Mouse (Mus musculus) thymus, adult 2 months (tissue): ENCODE data around the gene Man1c1. TPM values are rescaled to one million over a fixed set of nuclear protein-coding genes. Genes with fewer than 3 reads are reported as not detected.

Experiments
- DNase-seq: peaks from one replicate; pipeline ENCODE4 v3.0.0; 2021
- H3K27ac ChIP-seq: fragments of 200-500 bp; 2 replicates; pipeline ENCODE4 v1.5.1; 2012; ENCODE audit warnings: low read length, control low read depth; ENCODE audit not compliant: control insufficient read depth, insufficient read depth
- H3K27me3 ChIP-seq: fragments of 200-500 bp; 2 replicates; pipeline ENCODE4 v1.6.1; 2012; ENCODE audit warnings: mild to moderate bottlenecking, low read length, moderate library complexity, mixed read lengths; ENCODE audit not compliant: control insufficient read depth, insufficient read depth
- H3K36me3 ChIP-seq: fragments of 200-500 bp; 2 replicates; pipeline ENCODE4 v1.6.1; 2012; ENCODE audit warnings: mild to moderate bottlenecking, low read length, moderate library complexity; ENCODE audit not compliant: control insufficient read depth, insufficient read depth
- H3K4me1 ChIP-seq: fragments of 200-500 bp; replicated peaks from 2 replicates; pipeline ENCODE4 v1.6.1; 2012; ENCODE audit warnings: low read length; ENCODE audit not compliant: control insufficient read depth, insufficient read depth
- H3K4me3 ChIP-seq: fragments of 200-500 bp; 2 replicates; pipeline ENCODE4 v1.5.1; 2012; ENCODE audit warnings: mild to moderate bottlenecking, low read length, control low read depth, moderate library complexity; ENCODE audit not compliant: control insufficient read depth, insufficient read depth
- CTCF ChIP-seq: fragments of 200-500 bp; IDR thresholded peaks from 2 replicates; pipeline ENCODE4 v1.5.1; 2012; ENCODE audit warnings: mild to moderate bottlenecking, control low read depth, low read length, moderate library complexity, borderline replicate concordance; ENCODE audit not compliant: control insufficient read depth, poor library complexity, insufficient read depth; ENCODE audit errors: extremely low read depth
- POLR2A ChIP-seq: fragments of 200-500 bp; IDR thresholded peaks from 2 replicates; pipeline ENCODE4 v1.6.1; 2012; ENCODE audit warnings: mild to moderate bottlenecking, low read length, control low read depth, moderate library complexity; ENCODE audit not compliant: control insufficient read depth, poor library complexity, insufficient read depth; ENCODE audit errors: extremely low read depth
- WGBS: fragments of 180-500 bp; shearing (Covaris S2); methylation state at CpG from one replicate; pipeline ENCODE4 v1.1.7; 2018; 5-methylcytosine and 5-hydroxymethylcytosine counted together
- polyA plus RNA-seq: library from polyadenylated mRNA; depleted of rRNA; stranded (reverse); fragments of >200 nt; gene quantifications from 2 replicates; pipeline ENCODE4 v1.2.3, GENCODE M21; 2012

Gene Man1c1
- polyA plus RNA-seq, 1 experiment, result 5.5 TPM

DNA sequence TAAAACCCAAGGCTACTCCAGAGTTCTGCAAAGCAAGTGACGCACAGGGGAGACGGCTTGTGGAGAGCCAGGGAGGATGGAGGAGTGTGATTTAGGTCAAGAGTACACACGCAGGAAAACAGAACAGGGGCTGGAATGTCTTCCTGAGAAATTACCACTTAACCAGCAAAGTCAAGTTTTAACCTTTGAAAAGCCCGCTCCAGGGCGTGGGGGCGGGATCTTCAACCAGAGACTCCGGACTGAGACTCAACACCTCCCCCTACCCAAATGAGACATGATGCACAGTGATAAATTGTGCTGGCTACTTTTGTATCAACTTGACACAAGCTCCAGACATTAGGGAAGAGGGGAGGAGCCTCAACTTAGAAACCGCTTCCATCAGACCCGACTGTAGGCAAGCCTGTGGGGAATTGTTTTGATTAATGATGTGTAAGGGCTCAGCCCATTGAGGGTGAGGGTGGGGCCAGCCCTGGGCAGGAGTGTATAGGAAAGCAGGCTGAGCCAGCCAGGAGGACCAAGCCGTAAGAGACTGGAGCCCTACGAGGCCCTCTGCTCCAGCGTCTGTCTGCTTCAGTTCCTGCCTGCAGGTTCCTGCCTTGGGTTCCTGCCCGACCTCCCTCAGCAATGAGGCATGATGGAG is 17.9 kb downstream of the Man1c1 start:
- DNase-seq, result no peak
- no peaks in the 10 kb centered on the region for H3K36me3 ChIP-seq
- no peaks in the 10 kb centered on the region for H3K27me3 ChIP-seq
- WGBS, result 97% methylated on average over 13 of the region's 13 CpGs
- TF ChIP-seq CTCF (no peak), POLR2A (no peak)
- H3K27ac ChIP-seq, result no peak overlapping the region
- H3K4me3 ChIP-seq, result no peak overlapping the region
- peaks cover 15% of the 10 kb centered on the region for H3K4me1 ChIP-seq

DNA sequence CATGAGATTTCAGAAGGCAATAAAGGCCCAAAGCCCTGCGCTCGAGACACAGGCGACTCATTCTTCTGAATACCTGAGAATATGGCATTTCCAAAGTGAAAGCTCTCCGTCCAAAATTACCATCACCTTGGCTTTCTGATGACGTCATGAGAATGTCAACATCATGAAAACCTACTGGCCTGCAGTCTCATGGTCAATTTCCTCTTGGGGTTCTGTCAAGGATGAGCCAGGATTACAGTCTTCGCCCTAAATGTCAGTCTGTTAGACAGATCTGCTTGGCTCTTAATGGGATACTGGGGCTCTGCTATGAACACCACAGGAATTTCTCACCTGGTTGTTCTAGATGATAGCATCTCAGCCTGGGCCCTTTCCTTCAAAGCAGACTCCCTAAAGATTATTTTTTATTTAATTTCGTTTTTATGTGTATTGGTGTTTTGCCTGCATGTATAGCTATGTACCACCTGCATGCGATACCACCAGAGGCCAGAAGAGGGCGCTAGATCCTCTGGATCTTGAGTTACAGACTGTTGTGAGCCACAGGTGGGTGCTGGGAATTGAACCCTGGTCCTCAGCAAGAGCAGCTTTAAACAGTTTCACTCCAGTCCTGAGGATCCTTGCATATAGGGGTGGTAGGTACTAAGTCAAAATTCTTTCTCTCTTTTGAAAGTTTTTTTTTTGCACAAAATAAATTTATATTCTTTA is 19.3 kb downstream of the Man1c1 start:
- no peak overlapping the region for H3K4me3 ChIP-seq
- peaks cover 15% of the 10 kb centered on the region for H3K4me1 ChIP-seq
- DNase-seq, result no peak
- no peaks in the 10 kb centered on the region for H3K36me3 ChIP-seq
- H3K27me3 ChIP-seq, result no peaks in the 10 kb centered on the region
- no peak overlapping the region for H3K27ac ChIP-seq
- WGBS, result 91% methylated on average over 9 of the region's 9 CpGs
- no peak for TF ChIP-seq POLR2A
- no peak for TF ChIP-seq CTCF

DNA sequence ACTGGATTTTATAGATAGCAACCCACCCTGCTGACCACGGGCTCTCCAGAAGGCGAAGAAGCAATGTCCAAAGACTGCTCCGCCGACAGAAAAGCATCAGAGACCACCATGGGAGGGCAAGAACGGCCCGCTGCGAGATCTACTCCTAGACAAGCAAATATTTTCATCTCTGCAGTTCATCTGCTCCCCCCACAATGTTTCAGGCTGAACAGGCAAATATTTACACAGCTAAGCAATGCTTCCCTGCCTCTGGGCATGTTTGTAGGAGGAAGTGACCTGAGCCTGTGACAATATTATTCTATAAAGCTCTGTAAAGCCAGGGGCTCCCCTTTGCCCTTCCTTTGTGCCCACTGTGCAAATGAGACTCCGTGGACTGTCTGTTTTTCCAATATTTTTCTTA is 20.2 kb downstream of the Man1c1 start:
- H3K4me1 ChIP-seq, result peaks cover 15% of the 10 kb centered on the region
- no peaks in the 10 kb centered on the region for H3K36me3 ChIP-seq
- 67% methylated on average over 8 of the region's 8 CpGs for WGBS
- H3K4me3 ChIP-seq, result no peak overlapping the region
- DNase-seq, result no peak
- H3K27ac ChIP-seq, result no peak overlapping the region
- no peaks in the 10 kb centered on the region for H3K27me3 ChIP-seq
- TF ChIP-seq POLR2A, result no peak
- no peak for TF ChIP-seq CTCF

DNA sequence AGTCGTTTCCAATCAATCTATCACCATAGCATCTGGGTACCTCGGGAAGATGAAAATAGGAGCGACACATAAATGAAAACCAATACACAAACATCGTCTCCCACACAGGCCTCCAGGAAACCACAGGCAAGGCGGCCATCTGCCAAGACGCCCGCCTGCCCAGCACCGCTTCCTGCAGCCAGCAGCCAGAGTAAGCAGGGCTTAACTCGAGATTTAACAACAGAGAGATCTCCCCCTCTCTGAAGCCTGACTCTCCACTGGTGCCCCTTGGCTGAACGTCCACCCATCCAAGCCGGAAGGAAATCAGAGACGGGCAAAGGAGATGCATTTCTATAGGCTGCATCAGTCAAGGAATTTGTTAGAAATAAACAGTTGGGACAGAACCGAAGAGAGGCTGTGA is 21.1 kb downstream of the Man1c1 start:
- TF ChIP-seq POLR2A (no peak), CTCF (no peak)
- DNase-seq, result no peak
- no peaks in the 10 kb centered on the region for H3K36me3 ChIP-seq
- H3K27me3 ChIP-seq, result no peaks in the 10 kb centered on the region
- 4% methylated on average over 13 of the region's 13 CpGs for WGBS
- peaks cover 15% of the 10 kb centered on the region for H3K4me1 ChIP-seq
- no peak overlapping the region for H3K4me3 ChIP-seq
- H3K27ac ChIP-seq, result no peak overlapping the region

DNA sequence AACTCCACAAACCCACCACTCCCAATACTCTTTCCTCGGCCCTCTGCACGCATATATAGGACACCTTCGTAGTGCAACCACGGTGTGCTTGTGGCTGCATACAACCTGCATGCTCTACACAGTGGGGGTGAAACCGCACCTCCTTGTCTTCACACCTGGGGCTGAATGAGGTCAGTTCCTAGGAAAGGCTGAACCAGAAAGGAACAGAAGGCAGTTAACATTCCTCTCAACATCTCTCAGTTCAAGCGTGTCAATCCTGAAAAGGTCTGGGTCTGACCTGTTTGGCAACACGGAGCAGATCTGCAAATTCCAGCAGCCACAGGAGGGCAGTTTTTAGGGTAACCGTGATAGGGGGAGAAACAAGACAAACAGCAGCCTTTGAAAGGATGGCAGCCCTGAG is 21.7 kb downstream of the Man1c1 start:
- Histone ChIP-seq H3K27me3 (no peaks in the 10 kb centered on the region), H3K4me1 (peaks cover 15% of the 10 kb centered on the region), H3K27ac (no peak overlapping the region), H3K36me3 (no peaks in the 10 kb centered on the region), H3K4me3 (no peak overlapping the region)
- WGBS, result 41% methylated on average over 8 of the region's 8 CpGs
- TF ChIP-seq CTCF, result no peak
- TF ChIP-seq POLR2A, result no peak
- DNase-seq, result no peak

DNA sequence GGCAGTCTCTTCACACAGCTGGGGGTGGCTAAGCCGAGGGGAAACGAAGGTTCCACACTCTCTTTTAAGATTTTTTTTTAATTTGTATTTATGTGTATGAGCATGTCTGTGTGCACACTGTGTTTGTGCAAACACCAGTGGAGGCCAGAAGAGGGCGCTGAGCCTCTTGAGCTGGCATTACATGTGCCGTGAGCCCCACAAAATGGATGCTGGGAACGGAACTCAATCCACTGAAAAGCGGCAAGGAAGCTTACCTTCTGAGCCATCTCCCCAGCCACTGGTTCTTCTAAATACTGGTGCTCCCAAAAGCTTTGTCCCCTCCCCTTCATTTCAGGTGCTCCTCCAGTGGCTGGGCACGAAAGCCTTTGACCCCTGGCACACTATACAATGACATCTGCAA is 22.3 kb downstream of the Man1c1 start:
- TF ChIP-seq CTCF, result no peak
- TF ChIP-seq POLR2A, result no peak
- 95% methylated on average over 7 of the region's 7 CpGs for WGBS
- DNase-seq, result no peak
- Histone ChIP-seq H3K27ac (no peak overlapping the region), H3K36me3 (no peaks in the 10 kb centered on the region), H3K4me3 (no peak overlapping the region), H3K4me1 (peaks cover 15% of the 10 kb centered on the region), H3K27me3 (no peaks in the 10 kb centered on the region)
